Mouse (Mus musculus) layer of hippocampus, adult 9-10 months (tissue): ENCODE data around the gene Gm815.

Source experiments
- DNase-seq: peaks from one replicate; pipeline ENCODE4 v3.0.0; 2022; ENCODE audit warnings: low spot score

The Gm815 gene

DNA sequence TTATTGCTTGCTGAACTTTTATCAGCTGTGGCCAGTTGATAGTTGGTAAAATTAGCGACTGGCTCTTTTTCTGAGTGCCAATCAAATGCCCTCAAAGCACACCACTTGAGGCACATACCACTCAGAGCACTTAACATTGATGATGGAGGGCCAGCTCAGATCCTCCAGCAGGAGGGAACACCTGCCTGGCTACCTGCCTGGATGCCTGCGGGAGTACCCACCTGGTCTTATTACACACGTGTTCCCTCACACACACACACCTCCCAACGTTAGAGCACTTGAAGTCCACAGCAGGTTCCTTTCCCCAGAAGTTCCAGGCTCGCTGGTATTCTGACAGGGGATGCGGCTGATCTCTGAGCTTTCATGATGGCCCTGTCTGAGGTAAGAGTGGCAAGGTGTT, at the start of gene Gm815:
Gene Gm815 (plus strand): TSS at position 266 of the 400 bp plus-strand sequence.
- DNase-seq: no peak

GRCm38 (mm10) chr19:26837626-26838025, 48.1 kb upstream of the Gm815 start:
- DNase-seq: no peak

GRCm38 (mm10) chr19:26843896-26844295, 41.8 kb upstream of the Gm815 start:
- DNase-seq: no peak

- DNase-seq: no peak
Measured at GRCm38 (mm10) chr19:26844813-26845212, 40.9 kb upstream of the Gm815 start.

DNA sequence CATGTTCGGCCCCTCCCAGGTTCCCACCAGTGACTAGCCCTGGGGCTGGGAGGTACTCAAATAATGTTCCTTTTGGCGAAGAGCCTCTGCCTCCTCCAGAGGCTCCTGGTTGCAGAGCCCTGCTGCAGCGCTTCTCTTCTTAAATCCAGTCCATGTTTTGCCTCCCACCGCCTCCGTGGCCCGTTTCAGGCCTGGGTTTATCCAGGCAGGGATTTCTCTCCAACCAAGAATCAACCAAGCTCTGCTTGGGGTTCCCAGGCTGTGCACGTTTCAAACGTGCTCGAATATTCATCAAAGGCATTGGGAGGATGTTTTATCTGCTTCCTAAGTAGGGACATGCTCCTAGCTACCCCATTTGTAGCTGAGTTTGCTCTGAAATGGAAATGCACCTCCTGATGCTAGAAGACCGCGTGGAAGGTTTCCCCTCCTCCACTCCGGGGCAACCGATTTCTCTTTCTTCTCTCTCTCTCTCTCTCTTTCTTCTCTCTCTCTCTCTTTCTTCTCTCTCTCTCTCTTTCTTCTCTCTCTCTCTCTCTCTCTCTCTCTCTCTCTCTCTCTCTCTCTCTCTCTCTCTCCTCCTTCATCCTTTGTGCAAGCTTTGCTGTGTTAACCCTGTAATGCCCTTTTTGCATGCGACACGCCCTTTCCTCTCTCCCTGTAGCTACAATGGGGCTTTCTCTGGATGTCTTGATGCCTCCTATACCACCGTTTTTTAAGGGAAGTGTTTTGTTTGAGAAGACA, 40.2 kb upstream of the Gm815 start:
- peak; percentile 74 for DNase-seq

DNA sequence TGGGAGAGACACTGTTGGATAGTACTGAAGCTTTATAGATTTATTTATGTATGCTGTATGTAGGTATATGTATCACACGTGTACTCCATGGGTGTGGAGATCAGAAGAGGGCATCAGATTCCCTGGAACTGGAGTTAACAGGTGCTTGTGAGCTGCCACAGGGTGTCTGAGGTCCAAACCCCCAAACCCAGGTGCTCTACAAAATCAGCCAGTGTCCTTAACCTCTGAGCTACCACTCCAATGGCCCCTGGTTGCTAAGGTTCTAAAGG, 39.7 kb upstream of the Gm815 start:
- no peak for DNase-seq

DNA sequence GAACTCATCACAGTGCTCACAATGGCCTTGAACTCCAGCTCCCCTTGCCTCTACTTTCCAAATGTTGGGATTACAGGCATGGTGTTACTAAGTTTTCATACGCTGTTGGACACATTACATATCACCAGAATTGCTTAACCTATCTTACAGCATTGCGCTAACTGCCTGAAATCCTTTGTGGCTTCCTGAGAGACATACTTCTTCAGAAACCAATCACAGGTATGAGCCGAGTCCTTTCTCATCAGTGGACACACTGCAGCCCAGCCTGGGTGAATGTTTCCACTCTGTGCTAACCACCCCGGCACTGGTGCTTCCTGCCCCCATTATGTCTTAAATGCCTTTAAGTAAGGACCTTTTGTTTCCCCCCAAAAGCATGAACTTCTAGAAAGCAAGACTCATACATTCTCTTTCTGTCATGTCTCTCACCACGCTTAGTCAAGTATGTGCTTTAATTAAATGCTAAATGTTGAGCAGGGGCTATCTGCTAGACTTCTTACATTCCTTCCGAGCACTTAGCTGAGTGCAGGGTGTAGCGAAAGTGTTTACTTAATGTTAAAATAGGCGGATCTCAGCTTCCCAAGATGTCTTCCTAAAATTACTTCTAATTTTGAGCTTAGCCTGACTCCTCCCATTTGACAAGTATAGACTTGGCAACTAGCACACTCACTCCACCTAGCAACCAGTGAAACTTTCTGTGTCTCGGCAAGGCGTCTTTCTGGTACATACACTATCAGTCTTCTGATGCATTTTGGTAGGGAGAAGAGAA, 34.5 kb upstream of the Gm815 start:
- DNase-seq: no peak

GRCm38 (mm10) chr19:26852325-26852900, 33.3 kb upstream of the Gm815 start:
- DNase-seq: no peak

- DNase-seq: no peak
Measured at GRCm38 (mm10) chr19:26853701-26854282, 31.9 kb upstream of the Gm815 start.

GRCm38 (mm10) chr19:26854661-26855060, 31.0 kb upstream of the Gm815 start:
- DNase-seq: no peak

- no peak for DNase-seq
Measured at GRCm38 (mm10) chr19:26855152-26855551, 30.5 kb upstream of the Gm815 start.

GRCm38 (mm10) chr19:26858427-26859194, 27.1 kb upstream of the Gm815 start:
- no peak for DNase-seq

DNA sequence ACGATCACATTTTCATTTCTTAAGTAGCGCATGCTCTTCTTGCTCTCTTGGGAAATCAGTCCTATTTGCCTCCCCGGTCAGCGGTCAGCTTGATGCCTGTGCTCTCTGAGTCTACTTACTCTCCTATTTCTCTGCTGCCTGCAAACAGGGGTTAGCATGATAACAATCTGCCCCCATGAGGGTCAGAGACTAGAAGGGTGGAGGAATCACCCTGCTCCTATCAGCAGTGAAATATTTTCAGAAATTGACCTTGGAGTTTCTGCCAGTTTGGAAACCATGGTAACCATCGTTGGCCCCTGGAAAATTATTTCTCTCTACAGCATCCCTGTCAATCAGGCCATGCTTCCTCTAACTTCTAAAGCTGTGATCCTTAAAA, 26.5 kb upstream of the Gm815 start:
- DNase-seq: no peak

- DNase-seq: no peak
Measured at GRCm38 (mm10) chr19:26863662-26864061, 22.0 kb upstream of the Gm815 start.

- DNase-seq: no peak
Measured at GRCm38 (mm10) chr19:26864975-26865690, 20.5 kb upstream of the Gm815 start.

- DNase-seq: no peak
Measured at GRCm38 (mm10) chr19:26865736-26866135, 19.9 kb upstream of the Gm815 start.

DNA sequence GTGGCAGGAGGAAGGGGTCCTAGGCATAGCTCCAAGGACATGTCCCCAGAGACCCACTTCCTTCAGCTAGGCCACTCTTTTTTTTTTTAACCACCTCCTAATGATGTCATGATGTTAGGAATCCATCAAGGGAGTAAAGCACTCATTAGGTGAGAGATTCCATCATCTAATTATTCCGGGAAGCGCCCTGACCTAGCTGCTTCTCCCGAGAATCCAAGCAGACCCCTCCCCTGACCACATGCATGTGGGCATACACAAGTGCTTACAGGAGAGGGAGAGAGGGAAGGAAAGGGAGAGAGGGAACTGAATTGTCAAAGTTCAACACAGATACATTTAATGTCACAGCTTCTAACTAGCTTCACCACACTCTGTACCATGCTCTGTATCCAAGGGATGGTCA, 16.1 kb upstream of the Gm815 start:
- no peak for DNase-seq

- DNase-seq: no peak
Measured at GRCm38 (mm10) chr19:26870280-26870679, 15.4 kb upstream of the Gm815 start.

GRCm38 (mm10) chr19:26871096-26871495, 14.6 kb upstream of the Gm815 start:
- no peak for DNase-seq

DNA sequence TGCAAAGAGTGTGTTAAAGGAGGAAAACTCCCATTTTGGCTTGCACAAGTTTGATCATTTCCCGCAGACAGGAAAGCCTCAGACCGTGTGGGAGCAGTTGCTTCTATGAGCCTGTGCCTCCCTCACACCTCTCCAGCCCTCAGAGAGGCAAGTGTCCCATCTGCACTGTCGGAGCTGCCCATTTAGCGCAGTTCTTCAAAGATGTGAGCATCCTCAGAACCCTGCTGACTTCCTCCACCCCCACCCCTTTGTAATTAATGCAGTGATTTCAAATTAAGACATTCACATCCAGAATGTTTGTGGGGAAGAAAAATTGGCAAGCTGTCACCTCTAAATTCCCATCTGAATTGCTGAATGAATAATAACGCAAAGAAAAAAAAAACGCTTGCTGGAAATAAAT, 12.8 kb upstream of the Gm815 start:
- DNase-seq: no peak

DNA sequence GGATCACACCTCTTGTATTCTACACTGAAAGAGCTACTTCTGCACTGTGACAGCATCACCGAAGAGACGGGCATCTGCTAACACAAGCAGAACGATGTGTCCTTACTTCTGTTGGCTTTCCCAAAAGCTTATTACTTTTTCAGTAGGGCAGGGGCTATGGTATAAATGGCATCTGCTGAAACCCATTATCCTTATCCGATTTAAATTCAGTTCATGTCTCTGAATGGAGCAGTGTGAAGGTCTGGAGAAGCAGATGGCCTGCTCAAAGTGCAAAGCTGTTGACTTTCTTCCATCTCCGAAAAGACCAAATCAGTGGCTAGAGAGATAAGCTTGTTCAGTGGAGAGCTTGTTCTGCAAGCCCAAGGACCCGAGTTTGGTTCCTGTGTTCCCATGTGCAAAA, 10.1 kb upstream of the Gm815 start:
- DNase-seq: no peak
